Mouse (Mus musculus) embryonic facial prominence, embryonic 15.5 days (tissue): Measurements from ENCODE around the gene Cux1. TPM values are rescaled to one million over a fixed set of nuclear protein-coding genes. Genes with fewer than 3 reads are reported as not detected.

Experiments used
- ATAC-seq: fragments of 200-750 bp; cut with Nextera tagmentation; 2 replicates; pipeline ENCODE4 v1.8.0; 2017; ENCODE audit warnings: low read depth, moderate TSS enrichment; ENCODE audit not compliant: insufficient number of reproducible peaks, low FRiP score, low TSS enrichment
- H3K27ac ChIP-seq: fragments of 300-500 bp; sonication (generic); replicated peaks from 2 replicates; pipeline ENCODE4 v1.5.1; 2015; ENCODE audit warnings: mild to moderate bottlenecking, inconsistent platforms
- H3K27me3 ChIP-seq: fragments of 300-500 bp; sonication (generic); 2 replicates; pipeline ENCODE4 v1.6.1; 2015; ENCODE audit warnings: inconsistent platforms
- H3K36me3 ChIP-seq: fragments of 300-500 bp; sonication (generic); 2 replicates; pipeline ENCODE4 v1.6.1; 2015; ENCODE audit warnings: mild to moderate bottlenecking, inconsistent platforms
- H3K4me1 ChIP-seq: fragments of 300-500 bp; sonication (generic); 2 replicates; pipeline ENCODE4 v1.6.1; 2015; ENCODE audit warnings: inconsistent platforms
- H3K4me2 ChIP-seq: fragments of 300-500 bp; sonication (generic); replicated peaks from 2 replicates; pipeline ENCODE4 v1.6.1; 2015; ENCODE audit warnings: mild to moderate bottlenecking, inconsistent platforms
- H3K4me3 ChIP-seq: fragments of 300-500 bp; sonication (generic); replicated peaks from 2 replicates; pipeline ENCODE4 v1.5.1; 2015; ENCODE audit warnings: mild to moderate bottlenecking, inconsistent platforms
- H3K9ac ChIP-seq: fragments of 300-500 bp; sonication (generic); 2 replicates; pipeline ENCODE4 v1.6.1; 2015; ENCODE audit warnings: inconsistent platforms
- H3K9me3 ChIP-seq: fragments of 300-500 bp; sonication (generic); replicated peaks from 2 replicates; pipeline ENCODE4 v1.6.1; 2016; ENCODE audit warnings: inconsistent platforms
- WGBS: fragments of 180-500 bp; shearing (Covaris S2); methylation state at CpG from one replicate; pipeline ENCODE4 v1.1.7; 2015; 5-methylcytosine and 5-hydroxymethylcytosine counted together
- polyA plus RNA-seq: library from polyadenylated mRNA; unstranded; fragments of >200 nt; fragmentation: Nextera tagmentation; extraction: Ambion mirVana; gene quantifications from 2 replicates; pipeline ENCODE4 v1.2.1, GENCODE M21; 2015

Gene Cux1
- polyA plus RNA-seq, 1 experiment from 2014 or later = 78.0 TPM

GRCm38 (mm10) chr5:136521656-136522055 is 45.6 kb downstream of the Cux1 start:
- no peaks in the 10 kb centered on the region for H3K9me3 ChIP-seq
- H3K4me1 ChIP-seq = peaks cover 20% of the 10 kb centered on the region; the same call in 1 of the 2 replicates
- H3K4me3 ChIP-seq = no peak overlapping the region
- no peak overlapping the region for H3K4me2 ChIP-seq
- no peaks in the 10 kb centered on the region for H3K36me3 ChIP-seq
- 87% methylated on average over 3 of the region's 3 CpGs for WGBS
- ATAC-seq = no peak
- no peaks in the 10 kb centered on the region for H3K27me3 ChIP-seq
- H3K27ac ChIP-seq = no peak overlapping the region
- no peak overlapping the region for H3K9ac ChIP-seq

- Histone ChIP-seq H3K4me3 (no peak overlapping the region), H3K4me1 (peaks cover 16% of the 10 kb centered on the region; the same call in 1 of the 2 replicates), H3K27me3 (no peaks in the 10 kb centered on the region), H3K36me3 (no peaks in the 10 kb centered on the region), H3K9ac (no peak overlapping the region), H3K4me2 (no peak overlapping the region), H3K27ac (no peak overlapping the region), H3K9me3 (no peaks in the 10 kb centered on the region)
- WGBS = 87% methylated on average over 3 of the region's 3 CpGs
- ATAC-seq = no peak
Observed at GRCm38 (mm10) chr5:136518648-136519437, 48.4 kb downstream of the Cux1 start.

GRCm38 (mm10) chr5:136517510-136517909 is 49.8 kb downstream of the Cux1 start:
- H3K27ac ChIP-seq = no peak overlapping the region
- no peaks in the 10 kb centered on the region for H3K36me3 ChIP-seq
- H3K9me3 ChIP-seq = no peaks in the 10 kb centered on the region
- H3K4me2 ChIP-seq = no peak overlapping the region
- no peak overlapping the region for H3K4me3 ChIP-seq
- WGBS = 69% methylated on average over 2 of the region's 2 CpGs
- no peaks in the 10 kb centered on the region for H3K27me3 ChIP-seq
- no peak overlapping the region for H3K9ac ChIP-seq
- ATAC-seq = no peak
- H3K4me1 ChIP-seq = 0 out of 2 replicates have a peak, but pooled peaks cover 4% of the 10 kb centered on the region

- ATAC-seq = no peak
- H3K9ac ChIP-seq = no peak overlapping the region
- WGBS = 71% methylated on average over 3 of the region's 3 CpGs
- no peaks in the 10 kb centered on the region for H3K9me3 ChIP-seq
- no peak overlapping the region for H3K27ac ChIP-seq
- no peaks in the 10 kb centered on the region; the same call in 1 of the 2 replicates for H3K27me3 ChIP-seq
- H3K4me1 ChIP-seq = 0 out of 2 replicates have a peak, but pooled peaks cover 4% of the 10 kb centered on the region
- no peak overlapping the region for H3K4me2 ChIP-seq
- no peaks in the 10 kb centered on the region for H3K36me3 ChIP-seq
- H3K4me3 ChIP-seq = no peak overlapping the region
Observed at GRCm38 (mm10) chr5:136516593-136516992, 50.7 kb downstream of the Cux1 start.

GRCm38 (mm10) chr5:136514049-136514677 is 53.1 kb downstream of the Cux1 start:
- Histone ChIP-seq H3K4me2 (no peak overlapping the region), H3K4me1 (peaks cover 14% of the 10 kb centered on the region; the same call in 1 of the 2 replicates), H3K36me3 (no peaks in the 10 kb centered on the region), H3K4me3 (no peak overlapping the region), H3K27me3 (peaks cover 2% of the 10 kb centered on the region), H3K9me3 (no peaks in the 10 kb centered on the region), H3K9ac (no peak overlapping the region), H3K27ac (no peak overlapping the region)
- ATAC-seq = peak; percentile 34; the same call in 1 of the 2 replicates
- 35% methylated on average over 6 of the region's 6 CpGs for WGBS

DNA sequence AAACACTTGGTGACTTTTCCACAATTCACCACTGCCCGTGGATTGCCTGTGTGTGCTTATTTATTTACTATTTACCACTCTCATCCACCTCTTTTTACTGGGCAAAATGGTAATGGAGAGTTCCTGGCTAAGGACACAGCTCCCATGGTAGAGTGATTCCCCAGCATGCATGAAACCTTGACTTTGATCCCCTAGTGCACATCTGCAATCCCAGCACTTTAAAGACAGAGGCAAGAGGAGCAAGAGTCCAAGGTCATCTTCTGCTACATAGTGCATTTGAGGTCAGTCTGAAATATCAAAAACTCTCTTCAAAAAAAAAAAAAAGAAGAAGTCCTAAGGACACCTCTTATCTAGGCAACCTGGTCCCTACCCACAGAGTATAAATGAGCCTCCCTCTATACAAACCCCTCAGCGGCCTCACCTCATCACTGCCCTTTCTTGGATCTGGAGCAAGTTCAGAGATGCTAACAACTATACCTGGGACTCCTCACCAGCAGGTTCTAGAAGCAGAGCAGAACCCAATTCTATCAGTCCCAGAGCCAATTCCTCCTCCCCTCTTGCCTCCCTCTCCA is 55.1 kb downstream of the Cux1 start:
- Histone ChIP-seq H3K9me3 (no peaks in the 10 kb centered on the region), H3K27ac (no peak overlapping the region), H3K4me3 (no peak overlapping the region), H3K4me2 (no peak overlapping the region), H3K4me1 (peaks cover 11% of the 10 kb centered on the region; the same call in 1 of the 2 replicates), H3K9ac (no peak overlapping the region), H3K27me3 (peaks cover 6% of the 10 kb centered on the region), H3K36me3 (no peaks in the 10 kb centered on the region)
- WGBS = 86% methylated on average over 2 of the region's 2 CpGs
- no peak for ATAC-seq

- WGBS = 30% methylated on average over 7 of the region's 7 CpGs
- H3K4me2 ChIP-seq = no peak overlapping the region
- no peak overlapping the region for H3K9ac ChIP-seq
- H3K27ac ChIP-seq = no peak overlapping the region
- H3K27me3 ChIP-seq = peaks cover 6% of the 10 kb centered on the region
- H3K36me3 ChIP-seq = no peaks in the 10 kb centered on the region
- H3K9me3 ChIP-seq = no peaks in the 10 kb centered on the region
- H3K4me1 ChIP-seq = peaks cover 11% of the 10 kb centered on the region; the same call in 1 of the 2 replicates
- H3K4me3 ChIP-seq = no peak overlapping the region
- ATAC-seq = no peak
Observed at GRCm38 (mm10) chr5:136511378-136511777, 55.9 kb downstream of the Cux1 start.

DNA sequence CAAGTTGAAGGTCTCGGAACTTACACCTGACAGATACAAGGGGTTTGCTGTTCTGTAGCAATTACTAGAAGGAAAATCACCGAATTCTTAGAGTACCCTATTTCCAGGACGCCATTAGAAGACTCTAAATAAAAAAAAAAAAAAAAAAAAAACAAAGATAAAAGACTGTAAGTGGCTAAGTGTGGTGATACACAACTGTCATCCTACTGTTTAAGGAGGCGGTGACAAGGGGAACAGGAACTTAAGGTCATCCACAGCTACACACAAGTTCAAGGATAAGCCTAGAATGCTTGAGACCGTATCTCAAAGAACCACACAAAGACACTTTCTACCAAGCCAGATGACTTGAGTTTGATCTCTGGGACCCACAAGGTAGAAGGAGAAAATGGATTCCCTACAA is 56.7 kb downstream of the Cux1 start:
- Histone ChIP-seq H3K27ac (no peak overlapping the region), H3K36me3 (no peaks in the 10 kb centered on the region), H3K4me3 (no peak overlapping the region), H3K4me2 (no peak overlapping the region), H3K9ac (no peak overlapping the region), H3K4me1 (peaks cover 11% of the 10 kb centered on the region; the same call in 1 of the 2 replicates), H3K9me3 (no peaks in the 10 kb centered on the region), H3K27me3 (peaks cover 7% of the 10 kb centered on the region)
- ATAC-seq = no peak
- WGBS = 88% methylated on average over 5 of the region's 5 CpGs

DNA sequence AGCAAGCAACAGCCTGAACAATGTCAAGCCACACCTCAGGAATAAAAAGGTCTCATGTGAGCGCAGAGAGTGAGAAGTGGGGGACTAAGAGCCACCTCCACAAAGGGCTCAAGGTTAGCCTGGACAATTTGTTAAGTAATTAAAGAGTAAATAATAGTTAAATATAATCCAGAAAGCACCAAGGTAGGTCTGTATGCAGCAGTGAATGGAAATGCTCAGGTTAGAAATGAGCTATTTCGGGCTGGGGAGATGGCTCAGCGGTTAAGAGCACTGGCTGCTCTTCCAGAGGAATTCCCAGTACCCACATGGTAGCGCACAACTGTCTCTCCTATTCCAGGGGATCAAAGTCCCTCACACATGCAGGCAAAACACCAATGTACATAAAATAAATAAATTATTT is 59.7 kb downstream of the Cux1 start:
- Histone ChIP-seq H3K9me3 (no peaks in the 10 kb centered on the region), H3K9ac (no peak overlapping the region), H3K4me1 (peaks cover 21% of the 10 kb centered on the region), H3K27me3 (peaks cover 25% of the 10 kb centered on the region), H3K4me2 (no peak overlapping the region), H3K36me3 (no peaks in the 10 kb centered on the region), H3K4me3 (no peak overlapping the region), H3K27ac (no peak overlapping the region)
- no peak for ATAC-seq
- WGBS = 84% methylated on average over 4 of the region's 4 CpGs

DNA sequence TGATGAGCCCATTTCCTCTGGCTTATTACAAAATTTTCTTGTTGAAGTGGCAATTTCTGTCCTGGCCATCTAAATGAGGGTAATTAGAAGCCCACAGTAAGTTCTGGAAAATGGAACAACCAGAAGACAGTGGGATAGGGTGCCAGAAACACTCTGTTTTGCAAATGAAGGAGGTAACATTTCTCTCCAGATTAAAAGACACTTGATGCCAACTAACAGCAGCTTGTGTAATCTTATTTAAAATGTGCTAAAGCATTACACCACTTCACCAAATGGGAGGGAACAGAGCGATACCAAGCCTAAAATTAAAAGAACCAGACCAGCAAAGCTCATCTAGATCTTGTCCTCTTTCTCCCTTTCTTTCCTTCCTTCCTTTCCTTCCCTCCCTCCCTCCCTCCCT is 61.0 kb downstream of the Cux1 start:
- Histone ChIP-seq H3K4me1 (peaks cover 24% of the 10 kb centered on the region), H3K27me3 (peaks cover 27% of the 10 kb centered on the region)
- WGBS = 79% methylated on average over 1 of the region's 1 CpGs

DNA sequence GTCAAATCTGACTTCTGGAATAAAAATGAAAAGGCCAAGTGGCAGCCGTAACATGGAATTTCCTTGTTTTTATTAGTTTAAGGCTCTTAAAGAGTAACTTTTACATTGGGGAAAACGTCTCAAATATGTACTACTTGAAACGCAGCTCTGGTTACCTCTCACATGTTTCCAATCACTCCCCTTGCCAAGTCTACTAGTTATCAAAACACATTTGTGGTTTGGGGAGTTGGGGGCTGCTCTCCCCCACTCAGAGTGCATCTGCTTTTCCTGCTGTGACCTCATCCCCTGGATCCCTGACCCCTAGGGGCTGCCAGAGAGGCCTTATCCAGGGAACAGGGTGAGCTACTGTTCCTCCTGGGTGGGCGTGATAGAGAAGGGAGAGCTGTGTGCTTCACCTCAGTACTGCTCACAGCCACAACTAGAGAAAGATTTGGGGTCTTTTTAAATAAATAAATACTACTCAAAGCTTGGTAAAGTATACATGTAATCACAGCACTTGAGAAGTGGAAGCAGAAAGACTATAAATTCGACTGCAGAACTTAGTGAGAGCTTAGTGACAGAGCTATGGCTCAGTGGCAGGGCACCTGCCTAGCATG is 64.7 kb downstream of the Cux1 start:
- no peak overlapping the region for H3K9ac ChIP-seq
- no peaks in the 10 kb centered on the region for H3K36me3 ChIP-seq
- H3K27me3 ChIP-seq = peaks cover 43% of the 10 kb centered on the region
- no peak for ATAC-seq
- H3K27ac ChIP-seq = no peak overlapping the region
- peak overlapping the region; percentile 19; the same call in 1 of the 2 replicates for H3K4me2 ChIP-seq
- no peaks in the 10 kb centered on the region for H3K9me3 ChIP-seq
- H3K4me3 ChIP-seq = no peak overlapping the region
- H3K4me1 ChIP-seq = peaks cover 28% of the 10 kb centered on the region
- 20% methylated on average over 5 of the region's 5 CpGs for WGBS

More for the DNA sequence above, 61.0 kb downstream of the Cux1 start:
- no peaks in the 10 kb centered on the region for H3K9me3 ChIP-seq
- no peak overlapping the region for H3K4me2 ChIP-seq
- H3K9ac ChIP-seq = no peak overlapping the region
- ATAC-seq = no peak
- H3K4me3 ChIP-seq = no peak overlapping the region
- no peaks in the 10 kb centered on the region for H3K36me3 ChIP-seq
- no peak overlapping the region for H3K27ac ChIP-seq
